Mouse (Mus musculus) spleen, adult 2 months (tissue): ENCODE data around the gene Bbc3.

ENCODE experiments used
- CTCF ChIP-seq: fragments of 200-500 bp; IDR thresholded peaks from 2 replicates; pipeline ENCODE4 v1.5.1; 2011; ENCODE audit warnings: mild to moderate bottlenecking, inconsistent platforms; ENCODE audit not compliant: insufficient read depth, insufficient read length, insufficient replicate concordance; ENCODE audit errors: extremely low read depth
- POLR2A ChIP-seq: fragments of 200-500 bp; IDR thresholded peaks from 2 replicates; pipeline ENCODE4 v1.6.1; 2011; ENCODE audit warnings: low read depth, low read length, inconsistent platforms

- TF ChIP-seq POLR2A (no peak), CTCF (no peak)
These were observed 49.0 kb upstream of the Bbc3 start, which contains the start of gene C5ar1 for GRCm38 (mm10) chr7:16259110-16259590.
